Mouse (Mus musculus): ENCODE measurements around the gene Abcg2.
"Not testable (repeated sequence)": the region's sequence is repeated elsewhere in the genome, so short reads cannot be mapped to it uniquely, and the experiment has no call there.

Gene Abcg2

DNA sequence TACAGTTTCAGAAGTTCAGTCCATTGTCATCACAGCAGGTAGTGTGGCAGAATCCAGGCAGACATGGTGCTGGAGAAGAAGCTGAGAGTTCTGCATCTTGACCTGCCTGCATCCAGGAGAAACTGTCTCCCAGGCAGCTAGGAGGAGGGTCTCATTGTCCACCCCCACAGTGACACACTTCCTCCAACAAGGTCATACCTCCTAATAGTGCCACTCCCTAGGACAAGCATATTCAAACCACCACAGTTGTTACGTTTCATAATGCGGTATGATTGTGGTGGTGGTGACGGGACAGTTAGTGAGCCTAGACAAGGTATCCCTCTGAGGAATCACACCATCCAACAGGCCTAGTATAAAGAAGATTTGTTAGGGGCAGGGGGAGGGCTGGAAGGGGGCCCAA, at the start of gene Abcg2:
Gene Abcg2, plus strand, starts transcription at position 301 of the 400 bp plus-strand sequence.
- DNase-seq = not testable (repeated sequence)

DNA sequence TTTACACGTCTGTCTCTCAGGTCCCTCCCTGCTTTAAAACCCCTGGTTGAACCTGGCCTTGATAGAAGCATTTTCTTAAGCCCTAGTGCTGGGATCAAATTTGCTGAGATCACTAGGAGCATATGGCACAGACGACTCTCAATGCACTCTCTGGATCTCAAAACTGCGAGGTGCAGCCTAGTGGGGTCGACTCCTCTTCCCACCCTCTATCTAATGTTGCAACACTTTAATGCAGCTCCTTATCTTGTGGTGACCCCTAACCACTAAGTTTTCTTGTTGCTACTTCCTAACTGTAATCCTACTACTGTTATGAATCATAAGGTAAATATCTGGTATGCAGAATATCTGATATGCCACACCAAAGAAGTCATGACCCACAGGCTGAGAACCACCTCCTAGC, 44.1 kb upstream of the Abcg2 start:
- not testable (repeated sequence) for DNase-seq

DNA sequence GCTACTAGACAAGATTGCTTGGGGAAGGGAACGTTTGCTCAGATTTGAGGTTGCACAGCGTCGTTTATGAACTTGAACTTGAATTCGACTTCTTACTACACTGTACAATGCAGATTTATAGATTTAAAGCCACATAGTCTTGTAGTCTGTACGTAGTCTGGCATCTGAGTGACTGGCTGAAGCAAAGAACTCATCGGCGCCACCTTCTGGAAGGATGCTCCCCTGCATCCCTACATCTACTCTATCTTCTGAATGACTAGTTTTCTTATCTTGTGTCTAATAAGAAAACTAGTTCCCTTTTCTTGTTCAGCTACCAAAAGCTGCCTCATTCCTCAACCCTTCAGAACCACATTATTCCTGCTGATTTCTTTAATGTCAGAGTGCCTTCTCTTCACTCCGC, 41.5 kb upstream of the Abcg2 start:
- peak; percentile 54 to 65 for DNase-seq

DNA sequence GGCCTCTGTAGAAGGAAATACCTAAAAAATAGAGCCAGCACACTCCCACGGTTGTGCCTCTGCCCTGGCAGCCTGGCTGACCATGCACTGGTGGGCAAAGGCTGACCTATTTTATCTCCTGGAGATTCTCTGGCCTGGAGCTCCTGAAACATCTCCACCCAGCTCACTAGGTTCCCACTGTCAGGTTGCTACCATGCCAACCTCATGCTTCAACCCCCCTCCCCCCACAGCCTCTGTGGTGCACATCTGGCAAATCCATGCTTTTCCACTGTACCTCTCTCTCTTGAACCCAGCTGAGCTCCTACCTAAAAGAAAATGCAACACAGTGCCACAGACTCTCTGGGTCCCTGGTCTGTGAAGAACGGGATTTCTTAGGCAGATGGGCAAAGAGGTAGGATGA, 39.4 kb upstream of the Abcg2 start:
- DNase-seq = peak in 1 of 2 experiments; percentile 7

DNA sequence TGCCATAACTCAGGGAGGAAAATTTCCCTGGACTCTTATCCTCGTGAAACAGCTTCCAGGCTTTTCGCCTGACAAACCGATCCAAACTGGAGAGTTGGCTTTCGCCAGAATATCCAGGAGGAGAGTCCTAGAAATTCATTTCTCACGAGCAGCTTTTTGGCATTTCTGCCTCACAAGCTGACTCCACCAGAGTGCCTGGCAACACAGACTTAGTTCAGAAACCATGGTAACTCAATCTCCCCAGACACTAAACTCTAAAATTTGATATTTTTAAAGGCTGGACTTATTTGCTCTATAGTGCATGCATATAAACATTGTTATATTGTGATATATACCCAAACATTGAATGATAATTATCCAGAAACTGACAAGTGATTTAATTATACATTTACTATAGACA, 38.3 kb upstream of the Abcg2 start:
- DNase-seq = peak; percentile 8 to 14

DNA sequence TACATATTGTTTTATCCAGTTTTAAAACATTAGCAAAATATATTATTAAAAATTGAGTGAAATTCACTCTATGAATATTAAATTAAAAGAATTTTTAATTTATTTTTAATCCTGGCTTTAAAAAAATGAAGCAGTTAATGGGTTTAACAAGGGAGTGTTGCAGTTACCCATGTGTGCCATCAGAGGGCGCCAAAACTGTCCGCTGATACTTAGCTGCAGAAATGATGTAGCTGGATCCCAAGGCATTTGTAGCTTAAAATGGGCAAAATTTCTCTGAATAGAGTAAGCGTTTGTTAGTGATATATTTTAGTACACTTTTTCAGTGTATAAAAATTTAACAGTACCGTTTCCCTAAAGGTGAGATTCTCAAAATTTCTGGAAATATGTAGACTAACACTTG, 37.5 kb upstream of the Abcg2 start:
- DNase-seq = peak; percentile 76 to 77

DNA sequence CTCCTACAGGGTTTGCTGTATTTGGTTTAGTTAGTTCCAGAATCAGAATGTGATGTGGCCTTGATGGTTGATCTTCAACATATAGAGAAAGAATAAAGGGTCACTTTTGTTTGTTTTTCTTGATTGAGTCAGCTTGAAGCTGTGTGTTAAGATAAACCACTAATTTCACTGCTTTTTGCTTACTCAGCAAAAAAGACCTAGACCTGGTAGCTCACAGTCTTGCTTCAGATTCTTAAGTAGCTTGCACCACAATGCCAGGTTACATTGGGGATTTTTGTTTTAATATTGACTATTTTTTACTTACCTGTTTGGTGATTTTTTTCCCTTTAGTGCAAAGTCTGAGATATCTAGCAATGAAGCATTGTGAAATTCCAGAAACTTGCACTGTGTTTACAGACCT, 30.5 kb upstream of the Abcg2 start:
- DNase-seq = not testable (repeated sequence)

DNA sequence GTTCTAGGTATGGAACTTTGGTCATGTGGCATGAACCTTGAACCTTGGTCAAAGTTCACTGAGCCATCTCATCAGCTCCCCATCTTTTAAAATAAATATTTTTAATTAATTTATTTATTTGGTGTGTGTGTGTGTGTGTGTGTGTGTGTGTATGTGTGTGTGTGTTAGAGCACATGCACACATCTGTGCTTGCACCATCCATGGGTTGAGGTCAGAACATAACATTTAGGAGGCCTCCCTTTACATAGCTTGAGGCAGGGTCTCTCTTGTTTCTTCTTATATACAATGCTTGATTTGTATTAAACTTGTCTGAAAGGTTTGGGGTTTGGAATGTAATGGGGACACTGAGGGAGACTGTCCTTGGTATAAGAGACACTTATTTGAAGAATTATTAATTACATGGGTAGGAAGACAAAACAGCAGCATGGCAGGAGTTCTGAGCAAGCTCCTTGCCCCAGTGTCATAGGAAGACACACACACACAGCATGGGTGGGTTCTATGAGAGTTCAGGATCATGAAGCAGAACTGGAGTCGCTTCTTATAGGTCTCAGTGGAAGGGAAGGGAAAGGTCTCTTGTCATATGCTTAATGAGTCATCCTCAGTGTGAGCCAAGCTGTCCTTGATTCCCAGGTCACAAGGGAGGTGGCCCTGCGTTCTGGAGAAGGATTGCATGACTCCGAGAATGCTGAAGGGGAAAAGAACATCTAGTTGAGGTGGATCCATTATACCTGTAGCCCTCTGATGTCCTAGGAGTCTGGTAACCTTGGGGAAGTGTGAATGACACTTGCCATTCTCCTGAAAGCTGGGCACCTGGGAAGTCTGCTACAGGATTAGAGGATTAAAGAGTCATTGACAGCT, 9.9 kb downstream of the Abcg2 start:
- DNase-seq = not testable (repeated sequence)

DNA sequence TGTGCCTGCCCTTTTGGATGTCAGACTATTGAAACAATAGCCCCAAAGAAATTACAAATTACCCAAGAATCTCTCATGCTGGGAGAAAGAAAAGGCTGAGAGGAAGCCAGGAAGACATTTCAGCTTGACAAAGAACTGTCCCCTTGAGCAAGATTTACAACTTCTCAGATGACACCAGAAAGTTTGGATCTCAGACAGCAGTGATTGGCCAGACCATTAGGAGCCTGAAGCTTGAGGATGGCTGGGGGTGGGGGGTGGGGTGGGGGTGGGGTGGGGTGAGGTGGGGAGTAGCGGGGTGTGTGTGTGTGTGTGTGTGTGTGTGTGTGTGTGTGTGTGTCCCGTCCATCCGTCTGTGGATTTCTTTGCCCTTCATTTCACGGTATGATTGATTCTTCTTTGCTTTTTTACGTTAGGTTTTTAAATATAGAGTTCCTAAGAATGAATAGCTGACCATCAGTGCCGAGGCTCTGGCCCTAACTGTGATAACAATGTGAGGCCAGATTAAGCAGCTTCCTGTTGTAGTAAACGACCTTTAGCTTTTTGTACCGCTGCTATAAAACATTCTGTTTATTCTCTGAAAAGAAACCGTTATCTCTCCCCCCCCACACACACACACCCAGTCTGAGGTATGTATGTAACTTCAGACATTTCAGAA, 11.4 kb downstream of the Abcg2 start:
- DNase-seq = peak in 1 of 2 experiments; percentile 5

DNA sequence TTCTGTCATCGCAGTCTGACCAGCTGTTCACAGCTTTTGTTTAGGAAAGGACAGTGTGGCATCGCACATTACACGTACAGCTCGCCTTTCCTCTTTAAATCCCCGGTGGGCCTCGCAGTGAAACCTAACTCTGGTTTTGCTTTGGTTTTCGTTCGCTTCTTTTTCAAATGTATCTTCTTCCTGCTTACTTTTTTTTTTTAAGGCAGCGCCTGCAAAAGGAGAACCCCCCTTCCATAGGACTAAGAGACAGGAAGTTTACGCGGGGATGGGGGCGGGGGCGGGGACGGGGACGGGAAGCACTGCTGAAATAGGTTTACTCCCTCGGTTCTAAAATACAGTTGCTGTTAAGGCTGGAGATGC, 12.0 kb downstream of the Abcg2 start:
- peak; percentile 32 to 40 for DNase-seq

DNA sequence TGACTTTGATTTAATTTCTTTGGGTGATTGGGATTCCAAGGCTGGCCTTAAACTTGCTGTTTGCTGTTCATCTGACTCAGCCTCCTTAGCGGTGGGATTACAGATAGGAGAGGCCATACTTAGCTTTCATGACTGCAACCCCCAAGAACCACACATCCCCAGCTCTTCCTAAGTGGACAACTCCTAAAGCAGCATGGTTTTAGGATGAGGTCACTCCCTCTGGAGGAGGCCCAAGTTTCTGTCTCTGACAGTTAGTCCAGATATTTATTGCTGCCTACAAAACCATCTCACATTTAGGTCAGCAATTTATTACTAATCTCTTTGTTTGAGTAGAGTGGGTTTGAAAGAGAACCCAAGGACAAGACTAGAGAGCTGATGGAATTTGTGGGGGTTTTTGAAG, 17.8 kb downstream of the Abcg2 start:
- DNase-seq = not testable (repeated sequence)

DNA sequence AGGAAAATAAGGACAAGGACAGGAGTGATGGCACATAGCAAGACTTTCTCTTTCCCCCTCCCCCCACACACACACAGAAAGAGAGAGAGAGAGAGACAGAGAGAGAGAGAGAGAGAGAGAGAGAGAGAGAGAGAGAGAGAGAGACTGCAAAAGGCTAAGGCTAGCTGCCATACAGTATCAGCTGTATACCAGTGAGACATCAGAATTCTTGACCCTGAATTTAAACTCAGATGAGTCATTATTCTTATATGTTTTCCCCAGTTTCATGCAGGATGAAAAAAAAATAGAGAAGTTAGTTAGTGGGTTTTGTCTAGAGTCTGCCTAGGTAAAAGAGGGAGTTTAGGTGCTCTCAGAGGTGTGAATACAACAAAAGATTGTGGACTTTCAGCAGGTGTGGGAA, 18.7 kb downstream of the Abcg2 start:
- DNase-seq = not testable (repeated sequence)

DNA sequence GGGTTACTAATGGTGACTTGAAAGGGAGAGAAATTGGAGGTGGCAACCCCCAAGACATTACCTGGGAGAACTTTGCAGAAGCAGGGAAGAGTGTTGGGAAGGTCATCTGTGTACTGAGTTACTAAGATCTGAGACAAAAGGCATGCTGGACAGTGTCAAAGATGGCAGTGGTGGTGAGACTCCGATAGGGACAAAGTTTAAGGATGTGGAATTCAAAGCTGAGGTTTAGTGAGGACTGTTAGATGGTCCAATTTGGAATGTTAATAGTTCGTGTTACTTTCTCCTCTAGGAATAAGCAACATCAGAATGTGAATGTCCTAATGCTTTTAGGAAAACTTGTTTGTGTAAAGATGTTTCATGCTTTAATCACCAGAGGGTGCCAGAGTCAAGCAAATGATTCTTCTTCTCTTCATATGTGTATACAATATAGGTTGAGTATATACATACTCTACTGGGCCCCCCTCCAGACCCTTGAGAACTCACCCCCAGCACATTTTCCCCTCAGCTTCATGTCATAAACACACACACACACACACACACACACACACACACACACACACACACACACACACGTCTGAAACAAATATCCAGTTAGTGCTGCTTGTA, 19.3 kb downstream of the Abcg2 start:
- DNase-seq = peak; percentile 39 to 43

DNA sequence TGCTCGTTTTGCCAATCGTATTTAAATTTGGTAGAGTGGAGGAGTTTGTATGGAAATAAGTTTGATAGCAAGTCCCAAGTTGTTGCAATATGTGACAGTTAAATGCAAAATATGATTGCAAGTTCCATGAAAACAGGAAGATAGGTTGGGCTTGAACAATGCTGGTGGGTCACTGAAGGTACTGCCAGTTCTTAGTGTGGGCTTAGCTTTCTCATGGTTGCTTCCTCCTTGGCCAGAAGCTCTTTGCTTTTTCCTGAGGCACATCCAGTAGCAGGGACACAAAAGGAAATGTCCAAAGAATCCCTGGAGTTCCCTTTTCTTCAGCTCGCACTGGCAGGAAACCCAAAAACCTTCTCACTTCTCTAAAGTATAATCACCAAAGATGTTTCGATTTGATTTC, 22.3 kb downstream of the Abcg2 start:
- no peak for DNase-seq

DNA sequence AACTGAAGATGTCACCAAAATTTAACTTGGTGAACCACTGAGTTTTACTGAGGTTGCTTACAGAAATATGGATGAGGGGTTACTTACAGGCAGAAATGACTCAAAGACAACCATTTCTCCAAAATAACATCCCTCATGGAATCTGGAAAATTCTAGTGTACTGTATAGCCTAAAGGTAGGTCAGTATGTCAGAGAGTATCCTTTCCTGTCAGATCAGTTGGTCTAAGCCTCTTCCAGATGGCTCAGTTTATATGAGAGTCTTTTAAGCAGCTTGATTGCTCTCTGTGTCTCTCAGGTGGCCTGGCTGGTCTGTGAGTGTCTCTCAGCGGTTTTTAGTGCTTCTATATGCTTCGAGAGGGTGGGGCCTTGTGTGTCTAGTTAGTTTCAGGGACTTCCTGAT, 24.1 kb downstream of the Abcg2 start:
- no peak for DNase-seq

DNA sequence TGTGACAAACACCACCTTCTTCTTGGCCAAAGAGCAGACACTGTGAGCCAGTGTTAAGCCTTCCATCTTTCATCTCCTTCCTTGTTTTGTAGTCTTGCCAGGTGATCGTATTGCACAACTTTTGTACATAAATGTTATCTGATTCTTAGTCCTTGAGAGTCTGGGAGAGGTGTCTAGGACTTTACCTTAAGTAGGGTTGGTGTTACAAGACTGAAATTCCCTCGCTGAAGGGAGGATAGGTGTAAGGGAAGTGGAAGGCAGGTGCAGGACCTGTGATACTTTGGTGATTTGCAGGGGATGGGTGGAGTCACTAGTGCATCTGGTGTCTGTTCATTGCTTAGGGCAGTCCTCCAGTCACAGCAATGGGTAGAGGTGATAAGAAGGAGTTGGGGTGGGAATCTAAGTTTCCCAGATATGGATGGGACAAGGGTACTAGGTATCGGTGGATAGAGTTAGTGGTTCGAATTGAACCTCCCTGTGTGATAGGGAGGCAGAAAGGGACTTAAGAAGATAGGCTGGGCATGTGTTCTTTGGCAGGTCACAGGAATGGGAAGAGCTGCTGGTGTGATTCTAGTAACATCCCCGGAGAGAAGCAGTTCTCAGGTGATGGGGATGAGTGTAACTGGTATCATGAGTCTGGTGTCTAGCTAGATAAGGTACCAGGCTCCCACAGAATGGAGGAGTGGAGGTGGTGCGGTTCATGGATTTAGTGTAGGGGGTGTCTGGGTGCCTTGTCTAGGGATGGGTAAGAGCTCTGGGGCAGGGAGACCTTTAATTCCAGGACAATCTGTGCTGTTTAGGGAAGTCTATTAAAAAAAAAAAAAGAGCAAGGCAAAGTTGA, 25.8 kb downstream of the Abcg2 start:
- no peak for DNase-seq

DNA sequence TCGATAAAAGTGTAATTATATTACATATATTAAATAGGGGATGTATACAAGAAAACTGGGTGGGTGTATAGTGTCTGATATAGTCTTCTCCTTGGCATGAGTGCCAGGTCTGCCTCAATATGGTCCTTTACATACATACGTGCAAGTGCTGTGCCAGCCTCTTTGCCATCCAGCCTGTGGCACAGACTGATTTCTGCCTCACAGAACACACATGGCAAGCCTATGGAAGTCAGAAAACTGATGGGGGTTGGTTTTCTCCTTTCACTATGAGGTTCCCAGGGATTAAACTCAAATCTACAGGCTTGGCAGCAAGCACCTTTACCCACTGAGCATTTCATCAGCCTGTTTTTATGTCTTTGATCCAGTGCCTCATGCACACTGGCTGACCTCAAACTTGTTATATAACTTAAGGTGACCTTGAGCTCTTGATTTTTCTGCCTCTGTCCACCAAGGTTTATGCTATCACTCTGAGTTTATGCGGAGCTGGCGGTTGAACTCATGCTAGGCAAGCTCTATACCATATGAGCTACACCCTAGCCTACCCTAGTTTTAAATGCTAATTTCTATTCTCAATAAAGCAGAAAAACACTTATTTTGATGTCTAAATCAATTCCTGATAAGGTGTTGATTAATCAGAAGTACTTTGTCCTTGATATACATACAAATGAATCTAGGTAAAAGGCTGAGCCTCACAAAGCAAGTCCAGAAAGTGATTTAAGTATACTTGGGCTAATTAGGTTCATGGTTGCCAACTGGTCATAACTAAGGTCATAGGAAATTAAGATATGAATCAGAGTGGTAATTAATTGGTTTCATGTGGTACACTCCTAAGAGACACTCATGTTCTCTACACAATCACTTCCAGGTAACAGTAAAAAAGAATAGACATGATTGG, 26.7 kb downstream of the Abcg2 start:
- DNase-seq = no peak

DNA sequence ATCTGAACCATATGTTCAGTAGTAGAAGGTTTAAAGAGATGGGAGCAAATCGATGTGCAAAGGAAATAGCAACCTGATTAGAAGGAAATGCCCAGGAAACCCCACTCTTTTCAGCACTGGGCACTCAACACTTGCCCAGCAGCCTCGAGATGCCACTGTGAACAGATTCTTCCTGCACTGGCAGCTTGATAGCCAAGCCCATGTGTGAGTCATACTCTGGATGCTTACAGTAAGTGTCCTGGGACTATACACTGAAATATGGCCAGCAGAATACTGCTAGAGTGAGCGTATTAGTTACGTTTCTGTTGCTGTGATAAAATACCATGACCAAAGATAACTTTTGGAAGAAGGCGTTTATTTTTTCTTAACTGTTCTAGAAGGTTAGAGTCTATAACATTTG, 39.8 kb downstream of the Abcg2 start:
- DNase-seq = no peak

DNA sequence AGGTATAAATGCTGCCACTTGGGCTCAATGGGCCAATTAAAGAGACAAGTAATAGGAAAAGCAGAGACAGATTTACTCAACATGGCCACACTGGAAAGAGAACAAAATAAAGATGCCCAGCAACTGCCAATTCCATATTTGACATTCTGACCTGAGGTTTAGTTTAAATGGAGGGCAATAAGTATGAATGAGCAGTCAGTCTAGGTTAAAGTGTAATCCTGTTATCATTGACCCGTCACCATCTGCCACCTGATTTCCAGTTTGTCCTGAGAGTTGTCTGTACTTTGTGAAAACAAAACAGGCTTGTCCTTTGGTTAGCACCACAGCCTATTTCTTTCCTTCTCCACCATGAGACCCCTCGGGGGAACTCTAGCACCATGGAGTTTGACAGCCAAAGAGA, 44.9 kb downstream of the Abcg2 start:
- no peak for DNase-seq

DNA sequence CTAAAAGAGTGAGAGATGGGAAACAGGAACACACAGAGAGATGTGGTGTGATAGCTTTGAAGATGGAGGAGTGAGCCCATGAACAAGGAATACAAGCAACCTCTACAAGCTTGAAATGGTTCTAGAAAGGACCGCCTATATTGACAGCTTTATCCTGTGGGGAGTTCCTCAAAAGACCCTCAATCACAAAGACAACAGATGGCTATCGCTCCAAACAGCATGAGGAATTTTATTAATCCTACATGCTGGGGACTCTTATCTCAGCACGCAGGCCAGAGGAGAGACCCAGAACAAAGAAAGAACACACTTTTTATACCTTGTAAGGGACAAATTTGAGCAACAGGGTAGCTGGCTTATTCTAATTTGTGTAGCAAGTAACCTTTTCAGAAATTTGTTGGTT, 48.1 kb downstream of the Abcg2 start:
- no peak for DNase-seq

DNA sequence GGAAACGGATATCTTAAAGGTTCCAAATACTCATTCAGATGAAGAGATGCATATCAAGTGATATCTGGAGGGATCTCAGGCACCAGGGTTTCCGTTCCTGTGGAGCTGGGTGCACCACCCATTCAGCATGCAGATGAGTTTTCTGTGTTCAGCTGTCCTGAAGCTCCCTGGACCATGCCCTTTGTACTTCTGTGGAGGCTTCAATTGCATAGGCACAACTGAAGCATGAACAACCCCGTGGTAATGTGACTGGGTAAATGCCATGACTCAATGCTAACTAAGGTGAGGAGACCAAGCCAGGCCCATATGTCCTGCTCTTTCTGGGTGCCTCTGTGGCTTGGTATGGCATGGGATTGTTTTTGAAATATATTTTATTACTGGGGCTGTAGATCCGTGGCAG, 49.4 kb downstream of the Abcg2 start:
- DNase-seq = no peak

DNA sequence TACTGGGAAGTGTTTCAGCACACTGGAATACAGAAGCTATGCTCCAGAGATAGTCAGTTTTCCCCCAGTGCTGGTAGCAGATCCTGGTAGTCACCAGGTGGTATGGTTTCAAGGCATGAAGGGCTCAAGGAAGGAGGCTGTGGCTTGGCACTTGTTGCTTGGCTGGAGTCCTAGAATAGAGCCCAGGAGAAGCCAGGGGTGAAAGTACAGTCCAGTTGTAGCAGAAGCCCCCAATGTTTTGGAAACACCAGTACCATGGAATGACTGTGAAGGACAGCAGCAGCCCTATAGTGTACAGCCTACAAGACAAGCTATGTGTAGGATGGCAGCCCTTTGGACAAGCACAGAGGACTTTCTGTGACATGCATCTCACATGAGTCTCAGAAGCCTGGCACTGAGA, 54.2 kb downstream of the Abcg2 start:
- no peak for DNase-seq

Data from cerebellum, postnatal 10 days (tissue).